13 mouse cellular contexts compared by ENCODE assay signal in the genomic region with DNA sequence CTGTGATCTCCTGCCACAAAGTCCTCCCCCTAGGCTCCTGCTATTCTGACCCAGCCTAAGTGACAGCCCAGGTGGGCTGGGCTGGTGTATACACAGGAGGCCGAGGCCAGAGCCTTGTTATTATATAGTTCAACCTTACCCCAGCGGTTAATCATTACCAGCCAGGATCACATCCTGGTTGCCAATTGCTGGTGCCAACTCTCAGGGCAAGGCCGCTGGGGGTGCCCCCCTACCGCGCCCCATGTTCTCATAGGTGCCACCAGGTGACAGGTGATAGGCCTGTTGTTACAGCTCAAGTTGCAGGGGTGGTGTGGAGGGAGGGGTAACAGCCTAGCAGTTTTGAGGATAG. TPM values are rescaled to one million over a fixed set of nuclear protein-coding genes. Genes with fewer than 3 reads are reported as not detected.
DNase-seq lines count a peak whose midpoint lies in the region; ATAC-seq lines count a peak whose summit lies in the region.
"Had no signal": no experiment of that assay in that cellular context is flagged by ENCODE, and none has a peak within 500 bp of the region (broad histone marks: within the 10 kb centered on the region; RNA-seq: fewer than 3 reads in every experiment).

No protein-coding gene starts in this region.

- peaks cover 30% of the 10 kb centered on the region for H3K36me3 ChIP-seq in heart, embryonic 15.5 days
- peaks cover 10% of the 10 kb centered on the region for H3K36me3 ChIP-seq in intestine, embryonic 15.5 days

- H3K27ac ChIP-seq in heart, embryonic 15.5 days = 0 out of 2 replicates have a peak overlapping the region, but pooled peaks have one; percentile 50
- peak overlapping the region; percentile 92 for H3K27ac ChIP-seq in intestine, embryonic 15.5 days

- no peak overlapping the region for H3K4me3 ChIP-seq in heart, embryonic 15.5 days
- H3K4me3 ChIP-seq in intestine, embryonic 15.5 days (replicated peaks) = no peak overlapping the region

- DNase-seq in heart, adult 18-20 months = no peak
- peak; percentile 87 for DNase-seq in kidney, postnatal 10 days
- peak; percentile 54 for DNase-seq in lung, postnatal 25 days (ENCODE audit: low spot score)
- DNase-seq in embryo, embryonic 10 days (ENCODE audit: low spot score) = no peak
- no peak for DNase-seq in gastrocnemius, postnatal 10 days
- no peak for DNase-seq in adrenal gland, postnatal 14 days
- DNase-seq: adrenal gland, adult 2 months; gastrocnemius, postnatal 36 days; right cerebral cortex, postnatal 25 days; thymus, postnatal 14 days had no signal

- no peaks in the 10 kb centered on the region for H3K27me3 ChIP-seq in heart, embryonic 15.5 days
- H3K27me3 ChIP-seq in intestine, embryonic 15.5 days (replicated peaks) = no peaks in the 10 kb centered on the region

- no peak overlapping the region for H3K4me2 ChIP-seq in heart, embryonic 15.5 days
- H3K4me2 ChIP-seq in intestine, embryonic 15.5 days (replicated peaks) = peak overlapping the region; percentile 33
- H3K4me2 ChIP-seq: midbrain, embryonic 11.5 days had no signal

- no peaks in the 10 kb centered on the region for H3K9me3 ChIP-seq in heart, embryonic 15.5 days (replicated peaks)
- no peaks in the 10 kb centered on the region for H3K9me3 ChIP-seq in intestine, embryonic 15.5 days

- ATAC-seq in heart, embryonic 15.5 days (replicated peaks; ENCODE audit: insufficient number of reproducible peaks, insufficient read depth, low FRiP score, low read depth) = no peak
- peak; percentile 89 for ATAC-seq in intestine, embryonic 15.5 days

- H3K4me1 ChIP-seq in heart, embryonic 15.5 days (replicated peaks) = peaks cover 50% of the 10 kb centered on the region
- peaks cover 39% of the 10 kb centered on the region for H3K4me1 ChIP-seq in intestine, embryonic 15.5 days (replicated peaks)

- WGBS in heart, embryonic 15.5 days = 89% methylated on average over 5 of the region's 5 CpGs
- 66% methylated on average over 5 of the region's 5 CpGs for WGBS in intestine, embryonic 15.5 days

- no peak overlapping the region for H3K9ac ChIP-seq in heart, embryonic 15.5 days
- H3K9ac ChIP-seq in intestine, embryonic 15.5 days = no peak overlapping the region

RNA-seq across cellular contexts. Expression of gene Myo15b, which starts 14.3 kb away (rescaled TPM):
- polyA plus RNA-seq in heart, embryonic 15.5 days (2015; fragmentation: Nextera tagmentation; extraction: Ambion mirVana) = 0.16 TPM in 2 replicates
- total RNA-seq in heart, adult 18-20 months (2021) = not detected
- 95.2 and 111 TPM in 2 replicates for polyA plus RNA-seq in intestine, embryonic 15.5 days (2015; fragmentation: Nextera tagmentation; extraction: Ambion mirVana)
- not detected for total RNA-seq in gastrocnemius, postnatal 10 days (2021)
- total RNA-seq in adrenal gland, postnatal 14 days (2021) = 0.26 TPM in 1 of 2 replicates, not detected in the other
- total RNA-seq: gastrocnemius, postnatal 36 days had no signal
- polyA plus RNA-seq: midbrain, embryonic 11.5 days had no signal

RNA-seq across cellular contexts. Expression of gene Llgl2, which starts 20.0 kb away (rescaled TPM):
- polyA plus RNA-seq in heart, embryonic 15.5 days (2015; fragmentation: Nextera tagmentation; extraction: Ambion mirVana) = 12.7 and 17.2 TPM in 2 replicates
- 10 to 100 TPM; 17.5 to 18.2 TPM for total RNA-seq in heart, adult 18-20 months (2021)
- 77.2 and 80.6 TPM in 2 replicates for polyA plus RNA-seq in intestine, embryonic 15.5 days (2015; fragmentation: Nextera tagmentation; extraction: Ambion mirVana)
- total RNA-seq in gastrocnemius, postnatal 10 days (2021) = 10 to 100 TPM; 16.5 to 17.4 TPM
- total RNA-seq in adrenal gland, postnatal 14 days (2021) = 11.4 and 11.8 TPM in 2 replicates

RNA-seq across cellular contexts. Expression of gene Tsen54, which starts 29.3 kb away (rescaled TPM):
- 20.1 and 26.4 TPM in 2 replicates for polyA plus RNA-seq in heart, embryonic 15.5 days (2015; fragmentation: Nextera tagmentation; extraction: Ambion mirVana)
- total RNA-seq in heart, adult 18-20 months (2021) = 1 to 10 TPM; 7.1 to 8.5 TPM
- polyA plus RNA-seq in intestine, embryonic 15.5 days (2015; fragmentation: Nextera tagmentation; extraction: Ambion mirVana) = 31.3 and 34.9 TPM in 2 replicates
- 10 to 100 TPM; 10.3 to 11.1 TPM for total RNA-seq in gastrocnemius, postnatal 10 days (2021)
- 16.3 and 20.3 TPM in 2 replicates for total RNA-seq in adrenal gland, postnatal 14 days (2021)

RNA-seq across cellular contexts. Expression of gene Caskin2, which starts 30.4 kb away (rescaled TPM):
- polyA plus RNA-seq in heart, embryonic 15.5 days (2015; fragmentation: Nextera tagmentation; extraction: Ambion mirVana) = 18.0 and 22.5 TPM in 2 replicates
- total RNA-seq in heart, adult 18-20 months (2021) = 10 to 100 TPM; 39.2 to 42.9 TPM
- polyA plus RNA-seq in intestine, embryonic 15.5 days (2015; fragmentation: Nextera tagmentation; extraction: Ambion mirVana) = 12.0 and 12.1 TPM in 2 replicates
- 10 to 100 TPM; 16.8 to 22.7 TPM for total RNA-seq in gastrocnemius, postnatal 10 days (2021)
- 53.7 and 57.5 TPM in 2 replicates for total RNA-seq in adrenal gland, postnatal 14 days (2021)

RNA-seq across cellular contexts. Expression of gene Smim5, which starts 55.9 kb away (rescaled TPM):
- polyA plus RNA-seq in heart, embryonic 15.5 days (2015; fragmentation: Nextera tagmentation; extraction: Ambion mirVana) = 52.1 and 56.3 TPM in 2 replicates
- 1 to 10 TPM; 8.2 to 8.8 TPM for total RNA-seq in heart, adult 18-20 months (2021)
- 1.6 and 3.0 TPM in 2 replicates for polyA plus RNA-seq in intestine, embryonic 15.5 days (2015; fragmentation: Nextera tagmentation; extraction: Ambion mirVana)
- 1 to 10 TPM; 3.6 to 4.1 TPM for total RNA-seq in gastrocnemius, postnatal 10 days (2021)
- 0.82 and 1.3 TPM in 2 replicates for total RNA-seq in adrenal gland, postnatal 14 days (2021)

Comparison
In these comparisons a context has a peak if more than half of its experiments do, and no peak if none do; other contexts are left out.
1. DNase-seq: peak in kidney, postnatal 10 days (single experiment) and lung, postnatal 25 days (single experiment); none in heart, adult 18-20 months (0 of 2), embryo, embryonic 10 days (single experiment), gastrocnemius, postnatal 10 days (single experiment) and adrenal gland, postnatal 14 days (single experiment).